Mouse (Mus musculus) CH12.LX (cell line): ENCODE data around the gene Baiap2l2. TPM values are rescaled to one million over a fixed set of nuclear protein-coding genes. Genes with fewer than 3 reads are reported as not detected.

Experiments used
- DNase-seq: peaks from one replicate; pipeline ENCODE4 v3.0.0-alpha.2; 2013; ENCODE audit errors: extremely low read depth
- H3K27ac ChIP-seq: 2 replicates; pipeline ENCODE4 v1.5.1; 2012; ENCODE audit warnings: low read depth, mild to moderate bottlenecking, control low read depth, moderate library complexity; ENCODE audit not compliant: insufficient read depth
- H3K27me3 ChIP-seq: replicated peaks from 2 replicates; pipeline ENCODE3; 2012; ENCODE audit warnings: inconsistent platforms
- H3K36me3 ChIP-seq, 2 experiments: replicated peaks in 1 of 2; 2 replicates each; pipeline versions ENCODE3 to v1.6.1; 2012; ENCODE audit warnings: inconsistent platforms in 1 of 2, low read length in 1 of 2, mild to moderate bottlenecking in 1 of 2, mixed read lengths in 1 of 2, moderate library complexity in 1 of 2; ENCODE audit not compliant: control insufficient read depth in 1 of 2, insufficient read depth in 1 of 2
- H3K4me1 ChIP-seq, 2 experiments: 2 replicates each; pipeline ENCODE4 v1.6.1; 2012; ENCODE audit warnings: inconsistent platforms in 1 of 2, moderate library complexity in 1 of 2; ENCODE audit not compliant: insufficient read depth in 2 of 2, control insufficient read depth in 1 of 2
- H3K4me2 ChIP-seq: 2 replicates; pipeline ENCODE4 v1.6.1; 2012; ENCODE audit warnings: low read depth, mild to moderate bottlenecking, control low read depth; ENCODE audit not compliant: poor library complexity, insufficient read depth, severe bottlenecking
- H3K4me3 ChIP-seq, 3 experiments: fragments of 150-350 bp in 1 of 3; sonication (generic) in 1 of 3; replicated peaks in 1 of 3; 2 replicates each; pipeline versions ENCODE3 to v1.5.1; 2011 to 2012; ENCODE audit warnings: low read depth in 2 of 3, low read length in 2 of 3, mild to moderate bottlenecking in 2 of 3, moderate library complexity in 2 of 3, control low read depth in 1 of 3, improper control_type of control experiment in 1 of 3, inconsistent platforms in 1 of 3, mixed read lengths in 1 of 3; ENCODE audit not compliant: poor library complexity in 1 of 3
- H3K79me2 ChIP-seq: replicated peaks from 2 replicates; pipeline ENCODE4 v1.6.1; 2012; ENCODE audit warnings: mild to moderate bottlenecking, moderate library complexity; ENCODE audit not compliant: control insufficient read depth, poor library complexity, insufficient read depth, severe bottlenecking; ENCODE audit errors: extremely low read depth
- H3K9ac ChIP-seq: 2 replicates; pipeline ENCODE4 v1.6.1; 2012; ENCODE audit warnings: low read depth, mild to moderate bottlenecking, control low read depth, moderate library complexity; ENCODE audit not compliant: insufficient read depth
- H3K9me3 ChIP-seq: replicated peaks from 2 replicates; pipeline ENCODE3; 2012; ENCODE audit warnings: low read length, inconsistent platforms, mixed read lengths
- BHLHE40 ChIP-seq: IDR thresholded peaks from 2 replicates; pipeline ENCODE4 v1.6.1; 2011; ENCODE audit warnings: mild to moderate bottlenecking, low read depth, low read length, improper control_type of control experiment
- CHD2 ChIP-seq: IDR thresholded peaks from 2 replicates; pipeline ENCODE4 v1.6.1; 2011; ENCODE audit warnings: low read length, improper control_type of control experiment
- CTCF ChIP-seq, 2 experiments: IDR thresholded peaks in 1 of 2; conservative IDR thresholded peaks in 1 of 2; 2 replicates each; pipeline ENCODE4 v1.5.1; 2011 to 2012; ENCODE audit warnings: low read depth in 2 of 2, low read length in 2 of 2, improper control_type of control experiment in 1 of 2, inconsistent platforms in 1 of 2, mild to moderate bottlenecking in 1 of 2, moderate library complexity in 1 of 2
- E2F4 ChIP-seq: IDR thresholded peaks from 2 replicates; pipeline ENCODE4 v1.6.1; 2011; ENCODE audit warnings: low read depth, low read length, improper control_type of control experiment; ENCODE audit not compliant: insufficient replicate concordance
- ELF1 ChIP-seq: IDR thresholded peaks from 2 replicates; pipeline ENCODE4 v1.6.1; 2014; ENCODE audit warnings: low read depth, mild to moderate bottlenecking, inconsistent platforms, low read length, improper control_type of control experiment
- EP300 ChIP-seq: IDR thresholded peaks from 2 replicates; pipeline ENCODE4 v1.6.1; 2011; ENCODE audit warnings: low read length, improper control_type of control experiment
- ETS1 ChIP-seq: conservative IDR thresholded peaks from 2 replicates; pipeline ENCODE4 v1.6.1; 2012; ENCODE audit warnings: low read depth, mild to moderate bottlenecking, inconsistent platforms, low read length, improper control_type of control experiment, moderate library complexity
- HCFC1 ChIP-seq: IDR thresholded peaks from 2 replicates; pipeline ENCODE4 v1.6.1; 2012; ENCODE audit warnings: low read depth, mild to moderate bottlenecking, inconsistent platforms, low read length, improper control_type of control experiment
- IRF4 ChIP-seq: IDR thresholded peaks from 2 replicates; pipeline ENCODE4 v1.6.1; 2014; ENCODE audit warnings: low read depth, mild to moderate bottlenecking, inconsistent platforms, low read length, improper control_type of control experiment
- JUN ChIP-seq: IDR thresholded peaks from 2 replicates; pipeline ENCODE4 v1.6.1; 2011; ENCODE audit warnings: low read depth, mild to moderate bottlenecking, low read length, improper control_type of control experiment, moderate library complexity; ENCODE audit not compliant: insufficient read depth
- JUND ChIP-seq: conservative IDR thresholded peaks from 2 replicates; pipeline ENCODE4 v1.6.1; 2011; ENCODE audit warnings: low read depth, low read length, improper control_type of control experiment
- KAT2A ChIP-seq: IDR thresholded peaks from 2 replicates; pipeline ENCODE4 v1.6.1; 2012; ENCODE audit warnings: low read length, improper control_type of control experiment, inconsistent platforms; ENCODE audit not compliant: insufficient replicate concordance
- MAX ChIP-seq: IDR thresholded peaks from 2 replicates; pipeline ENCODE4 v1.6.1; 2011; ENCODE audit warnings: low read length, improper control_type of control experiment
- MEF2A ChIP-seq: IDR thresholded peaks from 2 replicates; pipeline ENCODE4 v1.6.1; 2014; ENCODE audit warnings: low read depth, mild to moderate bottlenecking, inconsistent platforms, low read length, improper control_type of control experiment, borderline replicate concordance
- NELFE ChIP-seq: IDR thresholded peaks from 2 replicates; pipeline ENCODE4 v1.6.1; 2011; ENCODE audit warnings: low read depth, low read length, improper control_type of control experiment
- POLR2A ChIP-seq: IDR thresholded peaks from 2 replicates; pipeline ENCODE4 v1.6.1; 2011; ENCODE audit warnings: low read depth, mild to moderate bottlenecking, improper control_type of control experiment, low read length
- POLR2AphosphoS2 ChIP-seq: IDR thresholded peaks from 2 replicates; pipeline ENCODE4 v1.6.1; 2011; ENCODE audit warnings: low read depth, low read length, improper control_type of control experiment
- RAD21 ChIP-seq: IDR thresholded peaks from 2 replicates; pipeline ENCODE4 v1.6.1; 2011; ENCODE audit warnings: low read depth, mild to moderate bottlenecking, low read length, improper control_type of control experiment, moderate library complexity
- RCOR1 ChIP-seq: conservative IDR thresholded peaks from 2 replicates; pipeline ENCODE4 v1.6.1; 2012; ENCODE audit warnings: low read depth, mild to moderate bottlenecking, inconsistent platforms, low read length, improper control_type of control experiment
- SMC3 ChIP-seq: IDR thresholded peaks from 2 replicates; pipeline ENCODE4 v1.6.1; 2011; ENCODE audit warnings: low read depth, low read length, improper control_type of control experiment
- TCF12 ChIP-seq: IDR thresholded peaks from 2 replicates; pipeline ENCODE4 v1.6.1; 2014; ENCODE audit warnings: low read depth, mild to moderate bottlenecking, inconsistent platforms, low read length, improper control_type of control experiment
- UBTF ChIP-seq: IDR thresholded peaks from 2 replicates; pipeline ENCODE4 v1.6.1; 2012; ENCODE audit warnings: low read depth, mild to moderate bottlenecking, inconsistent platforms, low read length, improper control_type of control experiment, moderate library complexity
- USF1 ChIP-seq: IDR thresholded peaks from 2 replicates; pipeline ENCODE4 v1.6.1; 2014; ENCODE audit warnings: low read depth, mild to moderate bottlenecking, inconsistent platforms, low read length, improper control_type of control experiment
- USF2 ChIP-seq: conservative IDR thresholded peaks from 2 replicates; pipeline ENCODE4 v1.6.1; 2011; ENCODE audit warnings: low read depth, low read length, improper control_type of control experiment
- ZC3H11A ChIP-seq: IDR thresholded peaks from 2 replicates; pipeline ENCODE4 v1.6.1; 2012; ENCODE audit warnings: low read depth, mild to moderate bottlenecking, inconsistent platforms, low read length, improper control_type of control experiment
- ZMIZ1 ChIP-seq: IDR thresholded peaks from 2 replicates; pipeline ENCODE4 v1.6.1; 2012; ENCODE audit warnings: low read depth, mild to moderate bottlenecking, inconsistent platforms, low read length, improper control_type of control experiment
- ZNF384 ChIP-seq: IDR thresholded peaks from 2 replicates; pipeline ENCODE4 v1.6.1; 2012; ENCODE audit warnings: low read depth, low read length, improper control_type of control experiment, inconsistent platforms
- dilution Hi-C: fragments of 300-500 bp; cut with MboI; formaldehyde crosslinking; loops from 2 replicates; pipeline ENCODE4 v1.14.3; 2020; ENCODE audit warnings: low sequenced_read_pairs; ENCODE audit not compliant: extremely low pct_unique_long_range_greater_than_20kb, extremely low pct_ligation_motif_present
- in situ Hi-C: fragments of 300-500 bp; cut with MboI; formaldehyde crosslinking; loops from 3 replicates; pipeline ENCODE4 v1.14.3; 2019; ENCODE audit warnings: low sequenced_read_pairs, low pct_ligation_motif_present, low pct_unique_long_range_greater_than_20kb, mixed read lengths
- polyA plus RNA-seq: library from polyadenylated mRNA; unstranded; fragments of >175 nt; gene quantifications from 2 replicates; pipeline ENCODE4 v1.2.1, GENCODE M21; 2012; ENCODE audit warnings: low read depth; ENCODE audit not compliant: insufficient read length
- total RNA-seq, 2 experiments: library from RNA; depleted of rRNA; stranded (reverse); fragments of 300-350 nt in 1 of 2; fragments of >200 nt in 1 of 2; gene quantifications; 2 replicates each; pipeline ENCODE4 v1.2.3; 2012 to 2014

Baiap2l2 gene
- total and polyA plus RNA-seq, 3 experiments, result 0.84 to 1.5 TPM; not detected in 1

GRCm38 (mm10) chr15:79303725-79304124 lies 18.4 kb upstream of the Baiap2l2 start:
- dilution Hi-C loops (no loop called here), in situ Hi-C loops (no loop called here)
- peaks cover 86 to 97% of the 10 kb centered on the region in 2 experiments for H3K36me3 ChIP-seq
- no peak overlapping the region for H3K9ac ChIP-seq
- no peaks in the 10 kb centered on the region for H3K27me3 ChIP-seq
- no peaks in the 10 kb centered on the region for H3K9me3 ChIP-seq
- H3K4me2 ChIP-seq, result no peak overlapping the region
- no peak overlapping the region for H3K27ac ChIP-seq
- TF ChIP-seq RCOR1 (no peak), EP300 (no peak), ZC3H11A (no peak), UBTF (no peak), ETS1 (no peak), JUN (no peak), RAD21 (no peak), POLR2A (no peak), E2F4 (no peak), USF2 (no peak), CTCF (conservative IDR thresholded peaks at IDR 0.05 in 1 of 2, IDR thresholded peaks at IDR 0.05 in 1 of 2; ENCODE audit: low read depth in 2 of 2, low read length in 2 of 2) (no peak), MAX (no peak), JUND (no peak), CHD2 (no peak)
- H3K4me3 ChIP-seq, result no peak overlapping the region
- peaks cover 0 to 30% of the 10 kb centered on the region in 2 experiments; a peak in 2 of 4 replicates for H3K4me1 ChIP-seq
- no peak for DNase-seq
- no peaks in the 10 kb centered on the region for H3K79me2 ChIP-seq

GRCm38 (mm10) chr15:79299563-79300155 lies 14.3 kb upstream of the Baiap2l2 start:
- Histone ChIP-seq H3K9ac (no peak overlapping the region), H3K9me3 (no peaks in the 10 kb centered on the region), H3K36me3 (peaks cover 72 to 89% of the 10 kb centered on the region in 2 experiments), H3K79me2 (no peaks in the 10 kb centered on the region), H3K27me3 (no peaks in the 10 kb centered on the region), H3K4me2 (no peak overlapping the region), H3K4me3 (no peak overlapping the region), H3K4me1 (no peaks in the 10 kb centered on the region), H3K27ac (no peak overlapping the region)
- no peak for DNase-seq
- no peak for TF ChIP-seq POLR2AphosphoS2
- no peak for TF ChIP-seq E2F4
- no peak for TF ChIP-seq ELF1
- TF ChIP-seq MEF2A, result no peak
- no peak for TF ChIP-seq HCFC1
- no peak for TF ChIP-seq USF1
- TF ChIP-seq JUN, result no peak
- no peak for TF ChIP-seq NELFE
- no peak for TF ChIP-seq ZNF384
- TF ChIP-seq TCF12, result no peak
- TF ChIP-seq USF2, result no peak
- no peak for TF ChIP-seq BHLHE40
- no peak for TF ChIP-seq IRF4
- TF ChIP-seq KAT2A, result no peak
- TF ChIP-seq SMC3, result no peak
- TF ChIP-seq ZMIZ1, result no peak
- in situ Hi-C loops, result no loop called here
- dilution Hi-C loops, result no loop called here
